Comparison of ENCODE assay signal across 8 mouse cellular contexts in genomic region chr13:93855701-93856183, GRCm38 (mm10).
DNase-seq lines count a peak whose midpoint lies in the region; TF ChIP-seq lines count a peak whose summit lies in the region.

No protein-coding gene starts in this region.

- TF ChIP-seq POLR2A in kidney, adult 2 months (IDR thresholded peaks at IDR 0.05; ENCODE audit: low read depth, low read length): no peak

- H3K36me3 ChIP-seq in kidney, adult 2 months (ENCODE audit: control insufficient read depth, insufficient read depth, low read length): no peaks in the 10 kb centered on the region

- peak; percentile 47 for TF ChIP-seq CTCF in kidney, adult 2 months (conservative IDR thresholded peaks at IDR 0.05; ENCODE audit: insufficient read depth, insufficient read length, low read depth, low read length)

- H3K27me3 ChIP-seq in kidney, adult 2 months (replicated peaks; ENCODE audit: control insufficient read depth, insufficient read depth, low read length): no peaks in the 10 kb centered on the region

- intact Hi-C loops in left cerebral cortex, postnatal 25 days (cut with DNase I): no loop called here
- intact Hi-C loops in gastrocnemius, postnatal 14 days (cut with DNase I; ENCODE audit: low total_unique reads): no loop called here

- DNase-seq in left cerebral cortex, postnatal 25 days (ENCODE audit: low spot score in 2 of 2): peak; percentile 15 to 24
- DNase-seq in left cerebral cortex, adult 18-20 months (ENCODE audit: low spot score in 2 of 2): no peak
- peak; percentile 29 for DNase-seq in adipocyte (ENCODE audit: low spot score)
- DNase-seq in gastrocnemius, postnatal 14 days: peak; percentile 71
- peak; percentile 34 for DNase-seq in kidney, adult 2 months
- DNase-seq in lung, postnatal 10 days: peak; percentile 61
- DNase-seq in retina, postnatal 1 day: no peak
- DNase-seq in spleen, postnatal 4 days (ENCODE audit: low spot score in 2 of 2): no peak

- no peak overlapping the region for H3K4me3 ChIP-seq in kidney, adult 2 months (ENCODE audit: insufficient read depth, low read depth, low read length)

- H3K4me1 ChIP-seq in kidney, adult 2 months (ENCODE audit: control insufficient read depth, insufficient read depth, low read length): no peaks in the 10 kb centered on the region

- 43% methylated on average over 11 of the region's 11 CpGs for WGBS in kidney, adult 2 months

- H3K27ac ChIP-seq in kidney, adult 2 months (ENCODE audit: insufficient read depth, low read depth, low read length): no peak overlapping the region

Comparison
In these comparisons a context has a peak if more than half of its experiments do, and no peak if none do; other contexts are left out.
1. DNase-seq: peak in left cerebral cortex, postnatal 25 days (2 of 2), adipocyte (single experiment), gastrocnemius, postnatal 14 days (single experiment), kidney, adult 2 months (single experiment) and lung, postnatal 10 days (single experiment); none in left cerebral cortex, adult 18-20 months (0 of 2), retina, postnatal 1 day (single experiment) and spleen, postnatal 4 days (0 of 2).